Mouse (Mus musculus) testis, adult 2 months (tissue): ENCODE measurements around the gene Olfr782.

Experiments
- CTCF ChIP-seq: fragments of 200-500 bp; IDR thresholded peaks from 2 replicates; pipeline ENCODE4 v1.5.1; 2012; ENCODE audit warnings: low read depth, mild to moderate bottlenecking, inconsistent platforms, low read length, moderate library complexity; ENCODE audit not compliant: control insufficient read depth, insufficient read depth, insufficient replicate concordance
- POLR2A ChIP-seq: fragments of 200-500 bp; IDR thresholded peaks from 2 replicates; pipeline ENCODE4 v1.6.1; 2012; ENCODE audit warnings: low read depth, mild to moderate bottlenecking, inconsistent platforms, low read length, moderate library complexity; ENCODE audit not compliant: control insufficient read depth

- TF ChIP-seq CTCF: no peak
- no peak for TF ChIP-seq POLR2A
These were observed 52.2 kb downstream of the Olfr782 start for GRCm38 (mm10) chr10:129400892-129401291.
